Mouse (Mus musculus) cortical plate, adult 2 months (tissue): ENCODE measurements around the gene Man2c1.

ENCODE experiments used
- CTCF ChIP-seq: fragments of 200-500 bp; IDR thresholded peaks from 2 replicates; pipeline ENCODE4 v1.5.1; 2011; ENCODE audit warnings: mild to moderate bottlenecking, control low read depth, low read length; ENCODE audit not compliant: insufficient read depth; ENCODE audit errors: extremely low read depth
- POLR2A ChIP-seq: fragments of 200-500 bp; IDR thresholded peaks from 2 replicates; pipeline ENCODE4 v1.6.1; 2011; ENCODE audit warnings: mild to moderate bottlenecking, low read length, control low read depth; ENCODE audit not compliant: insufficient read depth; ENCODE audit errors: extremely low read depth

- TF ChIP-seq CTCF (no peak), POLR2A (no peak)
Measured at GRCm38 (mm10) chr9:57147205-57148143, 17.0 kb downstream of the Man2c1 start.
